Mouse (Mus musculus): ENCODE data around the gene Hip1. TPM values are rescaled to one million over a fixed set of nuclear protein-coding genes. Genes with fewer than 3 reads are reported as not detected.

Hip1 gene
- polyA plus RNA-seq, 1 experiment = 8.0 TPM

- TF ChIP-seq POLR2A (IDR thresholded peaks at IDR 0.05; ENCODE audit: low read depth, low read length) (no peak), CTCF (IDR thresholded peaks at IDR 0.05; ENCODE audit: extremely low read depth, insufficient read length, insufficient replicate concordance, low read depth, low read length) (no peak)
- Histone ChIP-seq H3K27ac (ENCODE audit: insufficient read depth, low read depth, low read length) (peak overlapping the region; percentile 46; the same call in 1 of the 2 replicates), H3K27me3 (ENCODE audit: control insufficient read depth, insufficient read depth, low read length) (no peaks in the 10 kb centered on the region), H3K36me3 (ENCODE audit: control insufficient read depth, insufficient read depth, low read length) (no peaks in the 10 kb centered on the region), H3K4me1 (ENCODE audit: control insufficient read depth, insufficient read depth, insufficient read length, low read length) (no peaks in the 10 kb centered on the region), H3K4me3 (ENCODE audit: low read depth, low read length) (no peak overlapping the region)
- WGBS = 71% methylated on average over 7 of the region's 7 CpGs
These were observed 79.1 kb downstream of the Hip1 start for GRCm38 (mm10) chr5:135465833-135466291.

- H3K27ac ChIP-seq (ENCODE audit: insufficient read depth, low read depth, low read length) = no peak overlapping the region
- no peaks in the 10 kb centered on the region for H3K27me3 ChIP-seq (ENCODE audit: control insufficient read depth, insufficient read depth, low read length)
- H3K4me1 ChIP-seq (ENCODE audit: control insufficient read depth, insufficient read depth, insufficient read length, low read length) = no peaks in the 10 kb centered on the region; the same call in 1 of the 2 replicates
- H3K4me3 ChIP-seq (ENCODE audit: low read depth, low read length) = no peak overlapping the region
- TF ChIP-seq POLR2A (IDR thresholded peaks at IDR 0.05; ENCODE audit: low read depth, low read length) = no peak
- TF ChIP-seq CTCF (IDR thresholded peaks at IDR 0.05; ENCODE audit: extremely low read depth, insufficient read length, insufficient replicate concordance, low read depth, low read length) = no peak
- WGBS = 62% methylated on average over 8 of the region's 8 CpGs
- H3K36me3 ChIP-seq (ENCODE audit: control insufficient read depth, insufficient read depth, low read length) = no peaks in the 10 kb centered on the region
These were observed 81.5 kb downstream of the Hip1 start for GRCm38 (mm10) chr5:135463380-135463779.

GRCm38 (mm10) chr5:135460833-135461173 is 84.1 kb downstream of the Hip1 start:
- Histone ChIP-seq H3K27me3 (ENCODE audit: control insufficient read depth, insufficient read depth, low read length) (no peaks in the 10 kb centered on the region), H3K4me1 (ENCODE audit: control insufficient read depth, insufficient read depth, insufficient read length, low read length) (no peaks in the 10 kb centered on the region; the same call in 1 of the 2 replicates), H3K27ac (ENCODE audit: insufficient read depth, low read depth, low read length) (0 out of 2 replicates have a peak overlapping the region, but pooled peaks have one; percentile 23), H3K4me3 (ENCODE audit: low read depth, low read length) (no peak overlapping the region), H3K36me3 (ENCODE audit: control insufficient read depth, insufficient read depth, low read length) (no peaks in the 10 kb centered on the region)
- 84% methylated on average over 4 of the region's 4 CpGs for WGBS
- TF ChIP-seq POLR2A (IDR thresholded peaks at IDR 0.05; ENCODE audit: low read depth, low read length) = no peak
- TF ChIP-seq CTCF (IDR thresholded peaks at IDR 0.05; ENCODE audit: extremely low read depth, insufficient read length, insufficient replicate concordance, low read depth, low read length) = no peak

GRCm38 (mm10) chr5:135460152-135460832 is 84.6 kb downstream of the Hip1 start:
- 0 out of 2 replicates have a peak overlapping the region, but pooled peaks have one; percentile 23 for H3K27ac ChIP-seq (ENCODE audit: insufficient read depth, low read depth, low read length)
- no peaks in the 10 kb centered on the region; the same call in 1 of the 2 replicates for H3K4me1 ChIP-seq (ENCODE audit: control insufficient read depth, insufficient read depth, insufficient read length, low read length)
- 75% methylated on average over 12 of the region's 12 CpGs for WGBS
- H3K27me3 ChIP-seq (ENCODE audit: control insufficient read depth, insufficient read depth, low read length) = no peaks in the 10 kb centered on the region
- TF ChIP-seq CTCF (IDR thresholded peaks at IDR 0.05; ENCODE audit: extremely low read depth, insufficient read length, insufficient replicate concordance, low read depth, low read length) = no peak
- no peak for TF ChIP-seq POLR2A (IDR thresholded peaks at IDR 0.05; ENCODE audit: low read depth, low read length)
- no peaks in the 10 kb centered on the region for H3K36me3 ChIP-seq (ENCODE audit: control insufficient read depth, insufficient read depth, low read length)
- no peak overlapping the region for H3K4me3 ChIP-seq (ENCODE audit: low read depth, low read length)

GRCm38 (mm10) chr5:135459486-135459885 is 85.4 kb downstream of the Hip1 start:
- H3K4me3 ChIP-seq (ENCODE audit: low read depth, low read length) = no peak overlapping the region
- TF ChIP-seq POLR2A (IDR thresholded peaks at IDR 0.05; ENCODE audit: low read depth, low read length) (no peak), CTCF (IDR thresholded peaks at IDR 0.05; ENCODE audit: extremely low read depth, insufficient read length, insufficient replicate concordance, low read depth, low read length) (peak; percentile 7; the same call in 1 of the 2 replicates)
- H3K27ac ChIP-seq (ENCODE audit: insufficient read depth, low read depth, low read length) = no peak overlapping the region
- WGBS = 62% methylated on average over 3 of the region's 3 CpGs
- no peaks in the 10 kb centered on the region for H3K27me3 ChIP-seq (ENCODE audit: control insufficient read depth, insufficient read depth, low read length)
- H3K36me3 ChIP-seq (ENCODE audit: control insufficient read depth, insufficient read depth, low read length) = no peaks in the 10 kb centered on the region
- no peaks in the 10 kb centered on the region; the same call in 1 of the 2 replicates for H3K4me1 ChIP-seq (ENCODE audit: control insufficient read depth, insufficient read depth, insufficient read length, low read length)

GRCm38 (mm10) chr5:135457961-135458360 is 87.0 kb downstream of the Hip1 start:
- 88% methylated on average over 16 of the region's 16 CpGs for WGBS
- TF ChIP-seq CTCF (IDR thresholded peaks at IDR 0.05; ENCODE audit: extremely low read depth, insufficient read length, insufficient replicate concordance, low read depth, low read length) (no peak), POLR2A (IDR thresholded peaks at IDR 0.05; ENCODE audit: low read depth, low read length) (no peak)
- Histone ChIP-seq H3K4me1 (ENCODE audit: control insufficient read depth, insufficient read depth, insufficient read length, low read length) (no peaks in the 10 kb centered on the region; the same call in 1 of the 2 replicates), H3K27me3 (ENCODE audit: control insufficient read depth, insufficient read depth, low read length) (no peaks in the 10 kb centered on the region), H3K4me3 (ENCODE audit: low read depth, low read length) (no peak overlapping the region), H3K36me3 (ENCODE audit: control insufficient read depth, insufficient read depth, low read length) (no peaks in the 10 kb centered on the region), H3K27ac (ENCODE audit: insufficient read depth, low read depth, low read length) (no peak overlapping the region)

GRCm38 (mm10) chr5:135456515-135456914 is 88.4 kb downstream of the Hip1 start:
- no peaks in the 10 kb centered on the region for H3K27me3 ChIP-seq (ENCODE audit: control insufficient read depth, insufficient read depth, low read length)
- no peaks in the 10 kb centered on the region for H3K36me3 ChIP-seq (ENCODE audit: control insufficient read depth, insufficient read depth, low read length)
- H3K4me1 ChIP-seq (ENCODE audit: control insufficient read depth, insufficient read depth, insufficient read length, low read length) = no peaks in the 10 kb centered on the region; the same call in 1 of the 2 replicates
- WGBS = 89% methylated on average over 9 of the region's 9 CpGs
- no peak overlapping the region for H3K27ac ChIP-seq (ENCODE audit: insufficient read depth, low read depth, low read length)
- no peak for TF ChIP-seq POLR2A (IDR thresholded peaks at IDR 0.05; ENCODE audit: low read depth, low read length)
- TF ChIP-seq CTCF (IDR thresholded peaks at IDR 0.05; ENCODE audit: extremely low read depth, insufficient read length, insufficient replicate concordance, low read depth, low read length) = no peak
- H3K4me3 ChIP-seq (ENCODE audit: low read depth, low read length) = no peak overlapping the region
